Mouse (Mus musculus): ENCODE measurements around the gene Fam186b. TPM values are rescaled to one million over a fixed set of nuclear protein-coding genes. Genes with fewer than 3 reads are reported as not detected.

The Fam186b gene
- polyA plus RNA-seq, 1 experiment, result 0.13 TPM

GRCm38 (mm10) chr15:99320978-99321377 is 25.3 kb upstream of the Fam186b start:
- Histone ChIP-seq H3K4me1 (ENCODE audit: control insufficient read depth, insufficient read depth, low read length) (0 out of 2 replicates have a peak, but pooled peaks cover 6% of the 10 kb centered on the region), H3K27me3 (replicated peaks; ENCODE audit: control insufficient read depth, insufficient read depth, low read length) (no peaks in the 10 kb centered on the region), H3K4me3 (ENCODE audit: insufficient read depth, low read depth, low read length) (no peak overlapping the region), H3K27ac (ENCODE audit: insufficient read depth, low read depth, low read length) (peak overlapping the region; percentile 41), H3K36me3 (ENCODE audit: control insufficient read depth, insufficient read depth, low read length) (no peaks in the 10 kb centered on the region)
- TF ChIP-seq POLR2A (IDR thresholded peaks at IDR 0.05; ENCODE audit: low read depth, low read length) (no peak), CTCF (conservative IDR thresholded peaks at IDR 0.05; ENCODE audit: insufficient read depth, insufficient read length, low read depth, low read length) (no peak)
- DNase-seq, result no peak
- WGBS, result 60% methylated on average over 9 of the region's 9 CpGs

GRCm38 (mm10) chr15:99320168-99320674 is 24.5 kb upstream of the Fam186b start:
- H3K4me3 ChIP-seq (ENCODE audit: insufficient read depth, low read depth, low read length), result no peak overlapping the region
- 0 out of 2 replicates have a peak, but pooled peaks cover 5% of the 10 kb centered on the region for H3K4me1 ChIP-seq (ENCODE audit: control insufficient read depth, insufficient read depth, low read length)
- no peaks in the 10 kb centered on the region for H3K36me3 ChIP-seq (ENCODE audit: control insufficient read depth, insufficient read depth, low read length)
- no peaks in the 10 kb centered on the region for H3K27me3 ChIP-seq (replicated peaks; ENCODE audit: control insufficient read depth, insufficient read depth, low read length)
- peak overlapping the region; percentile 82 for H3K27ac ChIP-seq (ENCODE audit: insufficient read depth, low read depth, low read length)
- DNase-seq, result no peak
- WGBS, result 64% methylated on average over 10 of the region's 10 CpGs
- TF ChIP-seq CTCF (conservative IDR thresholded peaks at IDR 0.05; ENCODE audit: insufficient read depth, insufficient read length, low read depth, low read length) (no peak), POLR2A (IDR thresholded peaks at IDR 0.05; ENCODE audit: low read depth, low read length) (no peak)

GRCm38 (mm10) chr15:99319411-99319871 is 23.8 kb upstream of the Fam186b start:
- peak; percentile 67 for DNase-seq
- Histone ChIP-seq H3K36me3 (ENCODE audit: control insufficient read depth, insufficient read depth, low read length) (no peaks in the 10 kb centered on the region), H3K27ac (ENCODE audit: insufficient read depth, low read depth, low read length) (peak overlapping the region; percentile 82), H3K4me1 (ENCODE audit: control insufficient read depth, insufficient read depth, low read length) (no peaks in the 10 kb centered on the region), H3K27me3 (replicated peaks; ENCODE audit: control insufficient read depth, insufficient read depth, low read length) (no peaks in the 10 kb centered on the region), H3K4me3 (ENCODE audit: insufficient read depth, low read depth, low read length) (no peak overlapping the region)
- 45% methylated on average over 3 of the region's 3 CpGs for WGBS
- TF ChIP-seq CTCF (conservative IDR thresholded peaks at IDR 0.05; ENCODE audit: insufficient read depth, insufficient read length, low read depth, low read length), result no peak
- TF ChIP-seq POLR2A (IDR thresholded peaks at IDR 0.05; ENCODE audit: low read depth, low read length), result no peak

- no peak for TF ChIP-seq POLR2A (IDR thresholded peaks at IDR 0.05; ENCODE audit: low read depth, low read length)
- no peak for TF ChIP-seq CTCF (conservative IDR thresholded peaks at IDR 0.05; ENCODE audit: insufficient read depth, insufficient read length, low read depth, low read length)
- H3K4me1 ChIP-seq (ENCODE audit: control insufficient read depth, insufficient read depth, low read length), result no peaks in the 10 kb centered on the region
- H3K4me3 ChIP-seq (ENCODE audit: insufficient read depth, low read depth, low read length), result no peak overlapping the region
- no peak for DNase-seq
- H3K27ac ChIP-seq (ENCODE audit: insufficient read depth, low read depth, low read length), result peak overlapping the region; percentile 82
- H3K36me3 ChIP-seq (ENCODE audit: control insufficient read depth, insufficient read depth, low read length), result no peaks in the 10 kb centered on the region
- H3K27me3 ChIP-seq (replicated peaks; ENCODE audit: control insufficient read depth, insufficient read depth, low read length), result no peaks in the 10 kb centered on the region
- 64% methylated on average over 14 of the region's 14 CpGs for WGBS
Observed at GRCm38 (mm10) chr15:99318861-99319410, 23.2 kb upstream of the Fam186b start.

- Histone ChIP-seq H3K27ac (ENCODE audit: insufficient read depth, low read depth, low read length) (peak overlapping the region; percentile 62), H3K4me3 (ENCODE audit: insufficient read depth, low read depth, low read length) (no peak overlapping the region), H3K4me1 (ENCODE audit: control insufficient read depth, insufficient read depth, low read length) (no peaks in the 10 kb centered on the region), H3K27me3 (replicated peaks; ENCODE audit: control insufficient read depth, insufficient read depth, low read length) (no peaks in the 10 kb centered on the region), H3K36me3 (ENCODE audit: control insufficient read depth, insufficient read depth, low read length) (no peaks in the 10 kb centered on the region)
- WGBS, result 75% methylated on average over 6 of the region's 6 CpGs
- no peak for DNase-seq
- no peak for TF ChIP-seq CTCF (conservative IDR thresholded peaks at IDR 0.05; ENCODE audit: insufficient read depth, insufficient read length, low read depth, low read length)
- TF ChIP-seq POLR2A (IDR thresholded peaks at IDR 0.05; ENCODE audit: low read depth, low read length), result no peak
Observed at GRCm38 (mm10) chr15:99318071-99318470, 22.4 kb upstream of the Fam186b start.

GRCm38 (mm10) chr15:99317267-99317651 is 21.6 kb upstream of the Fam186b start:
- H3K4me3 ChIP-seq (ENCODE audit: insufficient read depth, low read depth, low read length), result no peak overlapping the region
- peak overlapping the region; percentile 62 for H3K27ac ChIP-seq (ENCODE audit: insufficient read depth, low read depth, low read length)
- no peaks in the 10 kb centered on the region for H3K27me3 ChIP-seq (replicated peaks; ENCODE audit: control insufficient read depth, insufficient read depth, low read length)
- H3K36me3 ChIP-seq (ENCODE audit: control insufficient read depth, insufficient read depth, low read length), result no peaks in the 10 kb centered on the region
- TF ChIP-seq POLR2A (IDR thresholded peaks at IDR 0.05; ENCODE audit: low read depth, low read length) (no peak), CTCF (conservative IDR thresholded peaks at IDR 0.05; ENCODE audit: insufficient read depth, insufficient read length, low read depth, low read length) (peak; percentile 36; the same call in 1 of the 2 replicates)
- 53% methylated on average over 2 of the region's 2 CpGs for WGBS
- H3K4me1 ChIP-seq (ENCODE audit: control insufficient read depth, insufficient read depth, low read length), result no peaks in the 10 kb centered on the region
- peak; percentile 87 for DNase-seq

GRCm38 (mm10) chr15:99316314-99317266 is 20.9 kb upstream of the Fam186b start:
- Histone ChIP-seq H3K27ac (ENCODE audit: insufficient read depth, low read depth, low read length) (peak overlapping the region; percentile 62), H3K36me3 (ENCODE audit: control insufficient read depth, insufficient read depth, low read length) (no peaks in the 10 kb centered on the region), H3K27me3 (replicated peaks; ENCODE audit: control insufficient read depth, insufficient read depth, low read length) (no peaks in the 10 kb centered on the region), H3K4me3 (ENCODE audit: insufficient read depth, low read depth, low read length) (no peak overlapping the region), H3K4me1 (ENCODE audit: control insufficient read depth, insufficient read depth, low read length) (no peaks in the 10 kb centered on the region)
- DNase-seq, result peak; percentile 84
- TF ChIP-seq POLR2A (IDR thresholded peaks at IDR 0.05; ENCODE audit: low read depth, low read length) (no peak), CTCF (conservative IDR thresholded peaks at IDR 0.05; ENCODE audit: insufficient read depth, insufficient read length, low read depth, low read length) (peak; percentile 80)
- WGBS, result 59% methylated on average over 16 of the region's 16 CpGs

Measured in kidney, adult 2 months (tissue).